Mouse (Mus musculus) limb, embryonic 12.5 days (tissue): ENCODE data around the gene Olfr373. TPM values are rescaled to one million over a fixed set of nuclear protein-coding genes. Genes with fewer than 3 reads are reported as not detected.
"Not testable (repeated sequence)": the region's sequence is repeated elsewhere in the genome, so short reads cannot be mapped to it uniquely, and the experiment has no call there.

Experiments used
- ATAC-seq: fragments of 200-750 bp; cut with Nextera tagmentation; 2 replicates; pipeline ENCODE4 v1.8.0; 2017; ENCODE audit warnings: low read depth, moderate TSS enrichment; ENCODE audit not compliant: insufficient number of reproducible peaks, insufficient read depth, low FRiP score, low TSS enrichment
- H3K27ac ChIP-seq: fragments of 300-500 bp; sonication (generic); 2 replicates; pipeline ENCODE4 v1.5.1; 2016; ENCODE audit warnings: mild to moderate bottlenecking, moderate library complexity
- H3K27me3 ChIP-seq: fragments of 300-500 bp; sonication (generic); 2 replicates; pipeline ENCODE4 v1.6.1; 2016; ENCODE audit warnings: mild to moderate bottlenecking, moderate library complexity
- H3K36me3 ChIP-seq: fragments of 300-500 bp; sonication (generic); 2 replicates; pipeline ENCODE4 v1.6.1; 2016; ENCODE audit warnings: mild to moderate bottlenecking, moderate library complexity
- H3K4me1 ChIP-seq: fragments of 300-500 bp; sonication (generic); replicated peaks from 2 replicates; pipeline ENCODE4 v1.6.1; 2016
- H3K4me2 ChIP-seq: fragments of 300-500 bp; sonication (generic); 2 replicates; pipeline ENCODE4 v1.6.1; 2016; ENCODE audit warnings: mild to moderate bottlenecking, moderate library complexity
- H3K4me3 ChIP-seq: fragments of 300-500 bp; sonication (generic); replicated peaks from 2 replicates; pipeline ENCODE4 v1.5.1; 2016; ENCODE audit warnings: mild to moderate bottlenecking
- H3K9ac ChIP-seq: fragments of 300-500 bp; sonication (generic); replicated peaks from 2 replicates; pipeline ENCODE4 v1.6.1; 2016; ENCODE audit warnings: mild to moderate bottlenecking, moderate library complexity
- H3K9me3 ChIP-seq: fragments of 300-500 bp; sonication (generic); 2 replicates; pipeline ENCODE4 v1.6.1; 2016; ENCODE audit warnings: mild to moderate bottlenecking, moderate library complexity
- WGBS: fragments of 180-500 bp; shearing (Covaris S2); methylation state at CpG from one replicate; pipeline ENCODE4 v1.1.7; 2016; 5-methylcytosine and 5-hydroxymethylcytosine counted together
- polyA plus RNA-seq: library from polyadenylated mRNA; unstranded; fragments of >200 nt; fragmentation: Nextera tagmentation; extraction: Ambion mirVana; gene quantifications from 2 replicates; pipeline ENCODE4 v1.2.1, GENCODE M21; 2016

Olfr373 gene
- polyA plus RNA-seq: not detected in 2 replicates

- not testable (repeated sequence) for H3K9me3 ChIP-seq, H3K4me3 ChIP-seq, H3K27me3 ChIP-seq, H3K27ac ChIP-seq, H3K4me2 ChIP-seq, H3K9ac ChIP-seq, H3K36me3 ChIP-seq, ATAC-seq, H3K4me1 ChIP-seq
Observed at GRCm38 (mm10) chr8:72082877-72083276, at the start of gene Olfr373. Gene Olfr373, plus strand, starts transcription at chr8:72083177.

- not testable (repeated sequence) for H3K4me1 ChIP-seq, H3K36me3 ChIP-seq, H3K9me3 ChIP-seq, H3K27ac ChIP-seq, ATAC-seq, H3K4me2 ChIP-seq, H3K4me3 ChIP-seq, H3K9ac ChIP-seq, H3K27me3 ChIP-seq
- 82% methylated on average over 4 of the region's 4 CpGs for WGBS
Observed at GRCm38 (mm10) chr8:72040918-72041317, 42.1 kb upstream of the Olfr373 start, which contains the start of gene Olfr372. Gene Olfr372, plus strand, starts transcription at chr8:72041218.

- H3K27me3 ChIP-seq: no peaks in the 10 kb centered on the region
- no peak for ATAC-seq
- no peaks in the 10 kb centered on the region for H3K4me1 ChIP-seq
- no peak overlapping the region for H3K27ac ChIP-seq
- H3K9ac ChIP-seq: no peak overlapping the region
- H3K36me3 ChIP-seq: no peaks in the 10 kb centered on the region
- no peak overlapping the region for H3K4me3 ChIP-seq
- H3K9me3 ChIP-seq: no peaks in the 10 kb centered on the region
- no peak overlapping the region for H3K4me2 ChIP-seq
- WGBS: 84% methylated on average over 1 of the region's 1 CpGs
Observed at GRCm38 (mm10) chr8:72042493-72042892, 40.5 kb upstream of the Olfr373 start.

- not testable (repeated sequence) for H3K9me3 ChIP-seq, H3K4me2 ChIP-seq, ATAC-seq, H3K27ac ChIP-seq, H3K9ac ChIP-seq, H3K4me1 ChIP-seq, H3K4me3 ChIP-seq, H3K27me3 ChIP-seq, H3K36me3 ChIP-seq
Observed at GRCm38 (mm10) chr8:72054633-72055032, 28.3 kb upstream of the Olfr373 start.

- not testable (repeated sequence) for H3K27ac ChIP-seq, H3K4me1 ChIP-seq, ATAC-seq, H3K36me3 ChIP-seq, H3K4me3 ChIP-seq, H3K27me3 ChIP-seq, H3K9me3 ChIP-seq, H3K4me2 ChIP-seq, H3K9ac ChIP-seq
- 85% methylated on average over 3 of the region's 4 CpGs for WGBS
Observed at GRCm38 (mm10) chr8:72057643-72058042, 25.3 kb upstream of the Olfr373 start.

- not testable (repeated sequence) for H3K27ac ChIP-seq, ATAC-seq, H3K4me3 ChIP-seq, H3K9me3 ChIP-seq, H3K9ac ChIP-seq, H3K27me3 ChIP-seq, H3K36me3 ChIP-seq, H3K4me2 ChIP-seq, H3K4me1 ChIP-seq
- WGBS: 85% methylated on average over 1 of the region's 1 CpGs
Observed at GRCm38 (mm10) chr8:72066819-72067399, 16.1 kb upstream of the Olfr373 start.

GRCm38 (mm10) chr8:72084744-72085143 lies 1.8 kb downstream of the Olfr373 start:
- no peaks in the 10 kb centered on the region for H3K9me3 ChIP-seq
- no peak overlapping the region for H3K4me3 ChIP-seq
- H3K4me2 ChIP-seq: no peak overlapping the region
- WGBS: 79% methylated on average over 5 of the region's 5 CpGs
- H3K9ac ChIP-seq: no peak overlapping the region
- no peak for ATAC-seq
- no peaks in the 10 kb centered on the region for H3K4me1 ChIP-seq
- no peaks in the 10 kb centered on the region for H3K36me3 ChIP-seq
- no peaks in the 10 kb centered on the region for H3K27me3 ChIP-seq
- no peak overlapping the region for H3K27ac ChIP-seq

GRCm38 (mm10) chr8:72087611-72088010 lies 4.6 kb downstream of the Olfr373 start:
- H3K4me2 ChIP-seq, ATAC-seq, H3K36me3 ChIP-seq, H3K27ac ChIP-seq, H3K9me3 ChIP-seq, H3K4me3 ChIP-seq, H3K9ac ChIP-seq, H3K4me1 ChIP-seq, H3K27me3 ChIP-seq: not testable (repeated sequence)
- 93% methylated on average over 3 of the region's 3 CpGs for WGBS

- ATAC-seq: not testable (repeated sequence)
Observed at GRCm38 (mm10) chr8:72096721-72097120, 13.7 kb downstream of the Olfr373 start.

GRCm38 (mm10) chr8:72099377-72100103 lies 16.6 kb downstream of the Olfr373 start:
- WGBS: 51% methylated on average over 6 of the region's 7 CpGs
- H3K4me3 ChIP-seq, H3K4me2 ChIP-seq, H3K27me3 ChIP-seq, H3K27ac ChIP-seq, H3K9ac ChIP-seq, H3K9me3 ChIP-seq, H3K36me3 ChIP-seq, H3K4me1 ChIP-seq, ATAC-seq: not testable (repeated sequence)

More at GRCm38 (mm10) chr8:72096721-72097120, 13.7 kb downstream of the Olfr373 start:
- not testable (repeated sequence) for H3K9me3 ChIP-seq, H3K27ac ChIP-seq, H3K4me2 ChIP-seq, H3K4me1 ChIP-seq, H3K36me3 ChIP-seq, H3K9ac ChIP-seq, H3K4me3 ChIP-seq, H3K27me3 ChIP-seq

GRCm38 (mm10) chr8:72105165-72105564 lies 22.2 kb downstream of the Olfr373 start:
- Histone ChIP-seq H3K4me2 (no peak overlapping the region), H3K4me3 (no peak overlapping the region), H3K27me3 (peaks cover 4% of the 10 kb centered on the region; the same call in 1 of the 2 replicates), H3K27ac (no peak overlapping the region), H3K36me3 (no peaks in the 10 kb centered on the region), H3K9me3 (peaks cover 4% of the 10 kb centered on the region; the same call in 1 of the 2 replicates), H3K9ac (no peak overlapping the region), H3K4me1 (no peaks in the 10 kb centered on the region)
- 22% methylated on average over 4 of the region's 4 CpGs for WGBS
- no peak for ATAC-seq

- 89% methylated on average over 3 of the region's 3 CpGs for WGBS
- no peak within 1 kb of the TSS for H3K27ac ChIP-seq
- no peaks in the 10 kb centered on the region for H3K4me1 ChIP-seq
- H3K27me3 ChIP-seq: peaks cover 4% of the 10 kb centered on the region; the same call in 1 of the 2 replicates
- peaks cover 4% of the 10 kb centered on the region; the same call in 1 of the 2 replicates for H3K9me3 ChIP-seq
- H3K9ac ChIP-seq: no peak within 1 kb of the TSS
- H3K4me3 ChIP-seq: no peak within 1 kb of the TSS
- no peaks in the 10 kb centered on the region for H3K36me3 ChIP-seq
- no peak within 1 kb of the TSS for H3K4me2 ChIP-seq
- ATAC-seq: no peak
Observed at GRCm38 (mm10) chr8:72106740-72107139, 23.8 kb downstream of the Olfr373 start, which contains the start of gene Olfr374. Gene Olfr374, plus strand, starts transcription at chr8:72107040.
